In the genomic region with DNA sequence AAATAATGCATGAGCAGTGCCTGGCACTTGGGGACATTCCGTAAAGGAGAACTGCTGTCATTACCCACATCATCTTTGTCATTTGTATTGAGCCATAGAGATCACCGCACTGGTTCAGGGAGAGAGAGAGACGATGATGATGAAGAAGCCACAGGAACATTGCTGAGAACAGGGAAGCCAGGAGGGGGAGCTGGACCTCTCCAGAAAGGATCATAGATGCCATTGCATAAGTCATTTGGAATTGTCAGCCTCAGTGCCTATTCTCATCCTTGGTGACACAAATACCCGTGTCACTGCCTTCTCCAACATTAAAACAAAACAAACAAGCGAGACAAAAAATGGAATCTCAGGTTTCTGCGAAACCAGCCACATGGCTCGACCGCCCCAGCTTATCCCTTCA, we compare ENCODE assay signal across 12 mouse cellular contexts. TPM values are rescaled to one million over a fixed set of nuclear protein-coding genes. Genes with fewer than 3 reads are reported as not detected.
DNase-seq lines count a peak whose midpoint lies in the region; ATAC-seq and TF ChIP-seq lines count a peak whose summit lies in the region.
"Had no signal": no experiment of that assay in that cellular context is flagged by ENCODE, and none has a peak within 500 bp of the region (broad histone marks: within the 10 kb centered on the region; RNA-seq: fewer than 3 reads in every experiment).

No protein-coding gene starts in this region.

- ATAC-seq in hindbrain, postnatal 0 days: no peak
- no peak for ATAC-seq in hindbrain, embryonic 11.5 days (ENCODE audit: low FRiP score)
- ATAC-seq in midbrain, postnatal 0 days (ENCODE audit: low FRiP score): no peak
- ATAC-seq in midbrain, embryonic 14.5 days (ENCODE audit: low FRiP score, low TSS enrichment): no peak
- no peak for ATAC-seq in megakaryocyte, adult 5-6 weeks (ENCODE audit: poor library complexity, severe bottlenecking)
- ATAC-seq: midbrain, embryonic 15.5 days had no signal

- whole genome bisulfite sequencing in hindbrain, postnatal 0 days: 78% methylated on average over 8 of the region's 8 CpGs
- WGBS in hindbrain, embryonic 11.5 days: 76% methylated on average over 8 of the region's 8 CpGs
- 80% methylated on average over 8 of the region's 8 CpGs for WGBS in midbrain, postnatal 0 days
- 76% methylated on average over 8 of the region's 8 CpGs for WGBS in midbrain, embryonic 14.5 days

- no peak overlapping the region for H3K4me3 ChIP-seq in hindbrain, postnatal 0 days (ENCODE audit: low read length)
- no peak overlapping the region for H3K4me3 ChIP-seq in hindbrain, embryonic 11.5 days (ENCODE audit: low read depth, low read length)
- H3K4me3 ChIP-seq in midbrain, postnatal 0 days (ENCODE audit: low read depth, low read length): no peak overlapping the region
- no peak overlapping the region for H3K4me3 ChIP-seq in midbrain, embryonic 14.5 days (replicated peaks; ENCODE audit: low read depth, low read length)
- H3K4me3 ChIP-seq: embryonic facial prominence, embryonic 15.5 days; forebrain, embryonic 12.5 days; hindbrain, embryonic 12.5 days; midbrain, embryonic 15.5 days had no signal

- H3K27ac ChIP-seq in hindbrain, postnatal 0 days: no peak overlapping the region
- no peak overlapping the region for H3K27ac ChIP-seq in hindbrain, embryonic 11.5 days (ENCODE audit: low read depth, low read length)
- H3K27ac ChIP-seq in midbrain, postnatal 0 days (ENCODE audit: low read depth, low read length): no peak overlapping the region
- no peak overlapping the region for H3K27ac ChIP-seq in midbrain, embryonic 14.5 days (replicated peaks; ENCODE audit: low read depth, low read length)
- H3K27ac ChIP-seq: embryonic facial prominence, embryonic 15.5 days; forebrain, embryonic 12.5 days; hindbrain, embryonic 12.5 days; midbrain, embryonic 15.5 days had no signal

- no peak overlapping the region for H3K4me2 ChIP-seq in hindbrain, postnatal 0 days (ENCODE audit: low read depth, low read length)
- no peak overlapping the region for H3K4me2 ChIP-seq in hindbrain, embryonic 11.5 days (replicated peaks; ENCODE audit: low read depth, low read length)
- H3K4me2 ChIP-seq in midbrain, postnatal 0 days (ENCODE audit: low read depth, low read length, poor library complexity, severe bottlenecking): no peak overlapping the region
- no peak overlapping the region for H3K4me2 ChIP-seq in midbrain, embryonic 14.5 days (ENCODE audit: low read length)
- H3K4me2 ChIP-seq: embryonic facial prominence, embryonic 15.5 days; forebrain, embryonic 12.5 days; heart, embryonic 11.5 days; hindbrain, embryonic 12.5 days; midbrain, embryonic 15.5 days had no signal

- no peak overlapping the region for H3K9ac ChIP-seq in hindbrain, postnatal 0 days (replicated peaks; ENCODE audit: low read length)
- no peak overlapping the region for H3K9ac ChIP-seq in hindbrain, embryonic 11.5 days (ENCODE audit: low read depth, low read length)
- H3K9ac ChIP-seq in midbrain, postnatal 0 days (replicated peaks; ENCODE audit: low read length, poor library complexity, severe bottlenecking): no peak overlapping the region
- no peak overlapping the region for H3K9ac ChIP-seq in midbrain, embryonic 14.5 days (replicated peaks; ENCODE audit: low read length)
- H3K9ac ChIP-seq: embryonic facial prominence, embryonic 15.5 days; forebrain, embryonic 12.5 days; hindbrain, embryonic 12.5 days; midbrain, embryonic 15.5 days had no signal

- TF ChIP-seq CTCF in hindbrain, postnatal 0 days (IDR thresholded peaks at IDR 0.05; ENCODE audit: low read depth): peak; percentile 24
- TF ChIP-seq CTCF in midbrain, postnatal 0 days (IDR thresholded peaks at IDR 0.05): peak; percentile 27; the same call in 1 of the 2 replicates

- no peaks in the 10 kb centered on the region for H3K36me3 ChIP-seq in hindbrain, postnatal 0 days (ENCODE audit: insufficient read depth, low read length)
- H3K36me3 ChIP-seq in hindbrain, embryonic 11.5 days (ENCODE audit: control insufficient read depth, insufficient read depth, low read length): no peaks in the 10 kb centered on the region
- no peaks in the 10 kb centered on the region for H3K36me3 ChIP-seq in midbrain, postnatal 0 days (ENCODE audit: insufficient read depth, low read length)
- H3K36me3 ChIP-seq in midbrain, embryonic 14.5 days (ENCODE audit: control insufficient read depth, insufficient read depth, low read length): no peaks in the 10 kb centered on the region
- H3K36me3 ChIP-seq: embryonic facial prominence, embryonic 15.5 days; forebrain, embryonic 12.5 days; hindbrain, embryonic 12.5 days; midbrain, embryonic 15.5 days had no signal

- H3K9me3 ChIP-seq in hindbrain, postnatal 0 days (ENCODE audit: low read length): no peaks in the 10 kb centered on the region
- no peaks in the 10 kb centered on the region for H3K9me3 ChIP-seq in hindbrain, embryonic 11.5 days (ENCODE audit: control insufficient read depth, low read length)
- no peaks in the 10 kb centered on the region for H3K9me3 ChIP-seq in midbrain, postnatal 0 days (ENCODE audit: low read length)
- no peaks in the 10 kb centered on the region for H3K9me3 ChIP-seq in midbrain, embryonic 14.5 days (ENCODE audit: control insufficient read depth, low read length)
- H3K9me3 ChIP-seq: embryonic facial prominence, embryonic 15.5 days; forebrain, embryonic 12.5 days; hindbrain, embryonic 12.5 days; midbrain, embryonic 15.5 days had no signal

- no peak for DNase-seq in hindbrain, postnatal 0 days (ENCODE audit: low spot score)
- DNase-seq in hindbrain, embryonic 11.5 days (ENCODE audit: low spot score): no peak
- DNase-seq in midbrain, postnatal 0 days (ENCODE audit: low spot score): no peak
- DNase-seq in midbrain, embryonic 14.5 days: no peak
- DNase-seq in kidney, postnatal 14 days: peak; percentile 29
- no peak for DNase-seq in right cerebral cortex, postnatal 10 days (ENCODE audit: low spot score in 2 of 2)

- no peaks in the 10 kb centered on the region for H3K27me3 ChIP-seq in hindbrain, postnatal 0 days (ENCODE audit: insufficient read depth, low read length)
- no peaks in the 10 kb centered on the region for H3K27me3 ChIP-seq in hindbrain, embryonic 11.5 days (ENCODE audit: control insufficient read depth, insufficient read depth, low read length)
- no peaks in the 10 kb centered on the region for H3K27me3 ChIP-seq in midbrain, postnatal 0 days (ENCODE audit: insufficient read depth, low read length)
- H3K27me3 ChIP-seq in midbrain, embryonic 14.5 days (ENCODE audit: control insufficient read depth, insufficient read depth, low read length): no peaks in the 10 kb centered on the region
- H3K27me3 ChIP-seq: embryonic facial prominence, embryonic 15.5 days; forebrain, embryonic 12.5 days; hindbrain, embryonic 12.5 days; midbrain, embryonic 15.5 days had no signal

- no peaks in the 10 kb centered on the region for H3K4me1 ChIP-seq in hindbrain, postnatal 0 days (ENCODE audit: insufficient read depth, low read length)
- no peaks in the 10 kb centered on the region for H3K4me1 ChIP-seq in hindbrain, embryonic 11.5 days (replicated peaks; ENCODE audit: control insufficient read depth, insufficient read depth, low read length)
- no peaks in the 10 kb centered on the region for H3K4me1 ChIP-seq in midbrain, postnatal 0 days (ENCODE audit: insufficient read depth, low read length)
- H3K4me1 ChIP-seq in midbrain, embryonic 14.5 days (ENCODE audit: control insufficient read depth, insufficient read depth, low read length): no peaks in the 10 kb centered on the region
- H3K4me1 ChIP-seq: hindbrain, embryonic 12.5 days; midbrain, embryonic 15.5 days had no signal

RNA-seq across cellular contexts. Expression of a gene that starts 23.7 kb away (rescaled TPM):
- total RNA-seq in hindbrain, postnatal 0 days (2014; rRNA removed): 37.6 and 42.4 TPM in 2 replicates
- 4.7 and 7.8 TPM in 2 replicates for polyA plus RNA-seq in hindbrain, postnatal 0 days (2015; fragmentation: Nextera tagmentation; extraction: Ambion mirVana)
- 11.3 and 13.0 TPM in 2 replicates for polyA plus RNA-seq in hindbrain, embryonic 11.5 days (2014; fragmentation: Nextera tagmentation; extraction: Ambion mirVana)
- 46.6 TPM in 2 replicates for total RNA-seq in midbrain, postnatal 0 days (2014; rRNA removed)
- 4.8 and 8.2 TPM in 2 replicates for polyA plus RNA-seq in midbrain, postnatal 0 days (2015; fragmentation: Nextera tagmentation; extraction: Ambion mirVana)
- 9.0 and 16.5 TPM in 2 replicates for polyA plus RNA-seq in midbrain, embryonic 14.5 days (2014; fragmentation: Nextera tagmentation; extraction: Ambion mirVana)
- 33.1 and 40.1 TPM in 2 replicates for total RNA-seq in megakaryocyte, adult 5-6 weeks (2015)
- total RNA-seq in megakaryocyte, adult 5-6 weeks (2017): 13.1 and 18.8 TPM in 2 replicates

RNA-seq across cellular contexts. Expression of a gene that starts 55.2 kb away (rescaled TPM):
- 60.1 and 61.9 TPM in 2 replicates for total RNA-seq in hindbrain, postnatal 0 days (2014; rRNA removed)
- 8.1 and 8.4 TPM in 2 replicates for polyA plus RNA-seq in hindbrain, postnatal 0 days (2015; fragmentation: Nextera tagmentation; extraction: Ambion mirVana)
- polyA plus RNA-seq in hindbrain, embryonic 11.5 days (2014; fragmentation: Nextera tagmentation; extraction: Ambion mirVana): 2.5 and 3.4 TPM in 2 replicates
- 67.1 and 71.1 TPM in 2 replicates for total RNA-seq in midbrain, postnatal 0 days (2014; rRNA removed)
- 7.9 and 9.3 TPM in 2 replicates for polyA plus RNA-seq in midbrain, postnatal 0 days (2015; fragmentation: Nextera tagmentation; extraction: Ambion mirVana)
- 12.4 TPM in 2 replicates for polyA plus RNA-seq in midbrain, embryonic 14.5 days (2014; fragmentation: Nextera tagmentation; extraction: Ambion mirVana)
- total RNA-seq in megakaryocyte, adult 5-6 weeks (2015): 4.6 TPM in 2 replicates
- 6.3 and 11.0 TPM in 2 replicates for total RNA-seq in megakaryocyte, adult 5-6 weeks (2017)
